Mouse (Mus musculus) left cerebral cortex, adult 8-10 months (tissue): ENCODE measurements at regions not wholly inside any gene's neighbourhood (a gene's known extent, or its start where the extent isn't known, plus 50 kb on each side); places are given as distances from the start of the nearest gene placed in this dataset.

ENCODE experiments used
- DNase-seq, 2 experiments: peaks; one replicate each; pipeline ENCODE4 v3.0.0; 2022; ENCODE audit warnings: low spot score in 2 of 2

DNA sequence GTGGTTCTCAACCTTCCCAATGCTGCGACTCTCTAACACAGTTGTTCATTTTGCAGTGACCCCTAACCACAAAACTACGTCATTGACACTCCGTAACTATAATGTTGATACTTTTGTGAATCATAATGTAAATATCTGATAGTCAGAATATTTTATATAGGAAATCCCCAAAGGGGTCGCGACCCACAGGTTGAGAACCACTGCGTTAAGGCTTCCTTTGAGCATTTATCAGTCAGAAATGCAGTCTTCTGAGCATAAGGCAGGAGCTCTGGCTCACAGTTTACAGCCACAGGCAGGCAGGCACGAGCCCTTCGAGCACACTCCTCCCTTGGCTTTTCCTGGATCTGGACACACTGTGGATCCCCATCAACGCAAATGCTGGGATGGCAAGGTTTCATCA is 57.0 kb downstream of the Nxnl2 start:
- DNase-seq, result no peak

- DNase-seq, result peak in 1 of 2 experiments; percentile 13
Observed at GRCm38 (mm10) chr13:51228862-51229770, 58.3 kb downstream of the Nxnl2 start.

DNA sequence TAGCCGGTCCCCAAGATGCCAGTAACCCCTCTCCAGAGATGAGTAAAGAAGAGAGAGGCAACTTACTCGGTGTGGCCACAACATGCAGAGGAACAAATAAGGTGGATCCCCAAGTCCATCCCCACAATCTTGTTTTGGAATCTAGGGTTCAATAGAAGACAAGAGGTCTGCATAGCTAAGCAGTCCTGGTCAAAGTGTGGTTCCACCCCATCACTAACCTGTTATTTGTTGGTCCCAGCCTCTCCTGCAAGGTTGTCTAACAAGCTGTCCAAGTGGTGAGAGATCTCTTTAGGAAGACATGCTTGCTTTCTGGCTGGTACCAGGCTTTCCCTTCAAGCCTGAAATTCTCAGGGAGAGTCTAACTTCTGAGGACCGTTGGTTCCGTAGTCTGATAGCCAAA is 59.0 kb downstream of the Nxnl2 start:
- no peak for DNase-seq

- no peak for DNase-seq
Observed at GRCm38 (mm10) chr13:51231586-51231985, 60.8 kb downstream of the Nxnl2 start.

DNA sequence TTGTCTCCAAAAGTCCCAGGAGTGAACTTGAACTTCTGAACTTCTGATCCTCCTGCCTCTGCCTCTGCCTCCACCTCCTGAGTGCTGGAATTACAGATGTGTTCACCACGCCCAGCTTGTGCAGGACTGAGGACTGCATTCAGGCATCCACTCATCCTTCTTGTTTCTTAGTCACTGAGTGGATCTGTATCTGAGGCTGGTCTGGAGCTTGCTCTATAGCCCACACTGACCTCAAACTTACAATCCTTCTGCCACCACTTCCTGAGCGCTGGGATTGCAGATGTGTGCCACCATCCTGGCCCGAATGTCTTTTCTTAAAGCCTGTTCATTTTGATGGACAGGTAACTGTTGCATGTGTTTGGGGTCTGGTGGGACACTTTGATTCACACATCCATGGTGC is 76.6 kb downstream of the Nxnl2 start:
- DNase-seq, result no peak

GRCm38 (mm10) chr13:51253371-51253770 is 82.5 kb downstream of the Nxnl2 start:
- DNase-seq, result no peak

- DNase-seq, result no peak
Observed at GRCm38 (mm10) chr13:51255688-51256087, 84.9 kb downstream of the Nxnl2 start.

DNA sequence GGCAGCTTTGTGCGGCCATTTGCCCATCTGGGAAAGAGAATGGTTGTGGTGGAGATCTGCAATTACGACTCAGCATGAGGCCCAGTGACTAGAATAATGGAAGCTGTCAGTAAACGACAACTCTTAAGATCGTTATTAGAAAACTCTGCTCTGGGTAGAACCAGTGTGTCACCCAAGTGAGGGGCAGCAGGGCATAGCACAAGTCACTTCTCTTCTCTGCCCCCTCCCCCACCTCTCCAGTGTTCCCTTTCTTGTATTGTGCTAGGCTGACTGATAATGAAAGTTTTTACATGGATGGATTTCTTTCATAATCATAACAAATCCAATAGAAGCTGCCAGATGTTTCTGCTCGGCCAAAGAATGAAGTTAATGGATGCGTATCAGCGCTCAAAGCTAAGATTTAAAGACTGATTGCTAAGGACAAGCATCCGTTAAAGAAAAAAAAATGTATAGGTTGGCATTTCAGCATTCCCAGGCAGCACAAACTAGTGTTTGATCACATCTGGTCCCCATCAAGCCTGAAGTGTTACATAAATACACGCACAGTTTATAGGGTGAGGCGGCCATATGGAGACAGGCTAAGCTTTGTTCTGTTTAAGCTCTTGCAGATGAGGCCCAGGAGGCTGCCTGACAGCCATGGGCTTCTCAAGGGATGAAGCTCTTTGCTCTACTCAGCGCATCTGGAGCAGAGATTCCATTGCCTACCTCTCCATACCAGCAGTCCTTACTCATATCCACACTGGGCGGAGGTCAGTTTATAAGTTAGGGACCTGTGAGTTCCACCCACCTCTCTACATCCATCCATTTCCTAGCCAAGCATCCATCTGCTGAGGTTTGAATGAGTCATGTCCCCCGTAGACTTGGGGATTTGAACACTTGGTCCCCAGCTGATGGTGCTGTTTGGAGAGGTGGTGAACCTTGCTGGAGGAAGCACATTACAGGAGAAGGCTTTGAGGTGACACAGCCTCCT is 88.2 kb downstream of the Nxnl2 start:
- no peak for DNase-seq

DNA sequence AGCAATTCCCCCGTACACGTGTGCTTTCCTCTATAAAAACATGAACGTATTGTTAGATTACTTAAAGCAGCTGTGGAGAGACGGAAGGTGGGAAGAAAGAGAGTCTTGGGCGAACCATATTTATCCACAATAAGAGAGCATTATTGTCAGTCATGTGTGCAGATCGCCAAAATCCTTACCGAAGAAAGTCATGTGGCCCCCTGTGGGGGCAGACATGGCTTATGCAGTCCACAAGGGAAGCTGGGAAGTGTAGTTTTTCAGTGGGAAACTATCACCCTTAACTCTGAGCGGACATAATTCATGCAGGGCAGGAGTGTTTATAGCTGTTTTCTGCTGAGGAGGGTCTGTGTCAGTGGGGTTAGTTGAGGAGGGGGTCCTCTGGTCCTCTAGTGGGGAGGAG is 90.8 kb downstream of the Nxnl2 start:
- DNase-seq, result peak in 1 of 2 experiments; percentile 61

- DNase-seq, result no peak
Observed at GRCm38 (mm10) chr13:51272786-51273185, 102.0 kb downstream of the Nxnl2 start.

- no peak for DNase-seq
Observed at GRCm38 (mm10) chr13:51274639-51275038, 103.8 kb downstream of the Nxnl2 start.

GRCm38 (mm10) chr13:51276601-51277000 is 105.8 kb downstream of the Nxnl2 start:
- DNase-seq, result no peak

DNA sequence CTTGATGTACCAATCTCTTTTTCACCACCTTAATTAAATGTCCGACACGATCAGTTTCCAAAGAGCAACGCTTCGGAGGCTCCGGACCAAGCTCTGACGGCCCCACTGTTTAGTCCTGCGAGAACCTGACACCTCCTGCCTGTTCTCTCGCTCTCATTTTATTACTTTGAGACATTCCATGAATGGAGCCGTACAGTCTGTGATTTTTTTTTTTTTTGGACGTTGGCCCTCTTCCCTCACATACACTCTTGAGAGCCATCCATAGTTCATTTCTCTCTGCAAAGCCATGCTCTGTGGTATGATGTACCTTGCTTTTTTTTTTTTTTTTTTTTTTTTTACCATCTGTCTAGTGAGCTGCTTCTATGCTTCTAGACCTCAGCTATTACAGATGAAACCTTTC is 106.7 kb downstream of the Nxnl2 start:
- DNase-seq, result no peak

DNA sequence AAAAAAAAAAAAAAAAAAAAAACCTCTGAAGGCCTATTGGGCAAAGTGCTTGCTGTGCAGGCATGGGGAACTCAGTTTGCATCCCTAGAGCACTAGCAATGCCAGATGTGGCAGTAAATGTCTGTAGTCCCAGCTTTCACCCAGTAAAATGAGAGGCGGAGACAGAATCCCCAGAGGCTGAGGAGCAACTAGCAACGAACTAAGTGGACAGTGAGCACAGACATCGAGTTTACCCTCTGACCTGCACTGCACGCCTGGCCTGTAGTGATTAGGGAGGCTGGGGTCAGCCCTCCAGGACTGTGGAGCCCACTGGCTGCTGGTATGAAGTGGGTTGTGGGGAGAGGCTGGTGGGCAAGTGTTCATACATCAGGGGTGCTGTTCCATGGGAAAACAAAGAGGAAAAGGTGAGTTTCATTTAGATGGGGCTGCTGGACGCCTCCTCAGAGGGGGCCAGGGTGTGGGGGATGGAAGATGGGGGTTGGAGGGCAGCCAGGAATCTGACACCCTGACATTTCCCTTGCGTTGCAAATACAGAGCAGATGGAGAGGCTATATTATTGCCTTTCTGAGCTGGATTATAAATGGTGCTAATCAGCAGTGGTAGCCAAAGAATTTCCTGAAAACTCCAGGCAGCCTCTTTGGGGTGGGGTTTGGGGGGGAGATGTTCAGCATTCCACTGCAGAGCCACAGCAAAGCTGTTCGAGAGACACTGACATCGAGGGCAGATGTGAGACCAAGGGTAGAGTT is 109.0 kb downstream of the Nxnl2 start:
- DNase-seq, result no peak

- no peak for DNase-seq
Observed at GRCm38 (mm10) chr13:51280388-51280753, 109.5 kb downstream of the Nxnl2 start.

GRCm38 (mm10) chr13:51284679-51285078 is 113.9 kb downstream of the Nxnl2 start:
- DNase-seq, result no peak

DNA sequence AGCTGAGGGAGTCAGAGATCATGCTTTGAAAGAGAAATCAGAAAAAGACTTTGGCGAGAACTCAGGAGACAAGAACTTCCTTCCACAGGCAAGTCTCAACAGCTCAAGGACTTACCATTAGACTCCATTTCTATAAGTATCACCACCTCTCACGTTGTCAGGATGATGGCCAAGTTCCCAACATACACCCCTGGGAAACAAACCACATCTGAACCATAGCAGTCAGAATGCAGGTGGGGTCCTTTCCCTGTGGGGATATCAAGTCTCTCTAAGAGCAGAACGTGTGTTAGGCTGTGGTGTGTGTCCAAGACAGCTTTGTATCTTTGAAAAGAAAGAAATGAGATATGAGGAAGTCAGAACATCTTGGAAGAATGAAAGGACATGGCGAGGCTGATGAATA is 118.6 kb downstream of the Nxnl2 start:
- no peak for DNase-seq

GRCm38 (mm10) chr13:51290021-51290424 is 118.4 kb upstream of the S1pr3 start:
- peak in 1 of 2 experiments; percentile 18 for DNase-seq

GRCm38 (mm10) chr13:51290926-51291325 is 117.5 kb upstream of the S1pr3 start:
- DNase-seq, result peak in 1 of 2 experiments; percentile 34

GRCm38 (mm10) chr13:51293047-51293446 is 115.4 kb upstream of the S1pr3 start:
- DNase-seq, result no peak

DNA sequence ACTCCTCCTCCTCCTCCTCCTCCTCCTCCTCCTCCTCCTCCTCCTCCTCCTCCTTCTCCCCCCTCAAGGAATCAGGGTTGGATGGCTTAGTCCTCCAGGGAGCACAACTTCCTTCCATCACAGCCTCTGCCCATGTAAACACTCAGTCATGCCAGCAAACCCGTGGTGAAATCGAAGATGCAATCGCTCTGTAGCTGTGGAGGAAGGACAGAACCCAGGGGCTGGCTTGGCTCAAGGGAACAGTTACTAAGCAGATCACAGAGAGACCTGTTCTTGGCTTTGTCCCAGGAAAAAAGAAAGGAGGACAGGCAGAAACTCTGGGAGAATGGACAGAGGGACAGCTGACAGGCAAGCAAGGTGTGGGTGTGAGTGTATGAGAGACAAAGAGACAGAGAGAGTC is 112.6 kb upstream of the S1pr3 start:
- no peak for DNase-seq
